Mouse (Mus musculus) testis, adult 2 months (tissue): ENCODE data around the gene Rplp2.

Experiments used
- CTCF ChIP-seq: fragments of 200-500 bp; IDR thresholded peaks from 2 replicates; pipeline ENCODE4 v1.5.1; 2012; ENCODE audit warnings: low read depth, mild to moderate bottlenecking, inconsistent platforms, low read length, moderate library complexity; ENCODE audit not compliant: control insufficient read depth, insufficient read depth, insufficient replicate concordance
- POLR2A ChIP-seq: fragments of 200-500 bp; IDR thresholded peaks from 2 replicates; pipeline ENCODE4 v1.6.1; 2012; ENCODE audit warnings: low read depth, mild to moderate bottlenecking, inconsistent platforms, low read length, moderate library complexity; ENCODE audit not compliant: control insufficient read depth

DNA sequence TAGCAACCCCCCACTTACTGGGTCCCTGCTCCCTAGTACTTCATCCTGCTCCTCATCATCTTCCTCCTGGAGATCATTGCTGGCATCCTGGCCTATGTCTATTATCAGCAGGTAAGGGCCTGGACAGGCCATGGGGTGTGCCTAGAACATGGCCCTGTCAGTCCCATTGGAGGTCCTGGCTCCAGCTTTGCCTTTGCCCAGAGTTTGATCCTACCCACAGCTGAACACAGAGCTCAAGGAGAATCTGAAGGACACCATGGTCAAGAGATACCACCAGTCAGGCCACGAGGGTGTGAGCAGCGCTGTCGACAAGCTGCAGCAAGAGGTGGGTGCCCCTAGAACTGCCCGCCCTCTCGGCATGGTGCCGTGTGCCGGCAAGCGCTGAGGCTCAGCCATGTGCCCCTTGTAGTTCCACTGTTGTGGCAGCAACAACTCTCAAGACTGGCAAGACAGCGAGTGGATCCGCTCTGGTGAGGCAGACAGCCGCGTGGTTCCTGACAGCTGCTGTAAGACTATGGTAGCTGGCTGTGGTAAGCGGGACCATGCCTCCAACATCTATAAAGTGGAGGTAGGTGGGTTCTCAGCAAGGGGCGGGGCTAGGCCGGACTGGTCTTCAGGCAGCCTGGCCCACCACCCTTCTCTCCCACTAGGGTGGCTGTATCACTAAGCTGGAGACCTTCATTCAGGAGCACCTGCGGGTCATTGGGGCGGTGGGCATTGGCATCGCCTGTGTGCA, 22.9 kb downstream of the Rplp2 start:
- TF ChIP-seq CTCF: no peak
- TF ChIP-seq POLR2A: peak; percentile 11; the same call in 1 of the 2 replicates
